Mouse (Mus musculus) right cerebral cortex, postnatal 14 days (tissue): Measurements from ENCODE around the gene Wdr18.

Experiments used
- DNase-seq: peaks from one replicate; pipeline ENCODE4 v3.0.0; 2022

Wdr18 gene

DNA sequence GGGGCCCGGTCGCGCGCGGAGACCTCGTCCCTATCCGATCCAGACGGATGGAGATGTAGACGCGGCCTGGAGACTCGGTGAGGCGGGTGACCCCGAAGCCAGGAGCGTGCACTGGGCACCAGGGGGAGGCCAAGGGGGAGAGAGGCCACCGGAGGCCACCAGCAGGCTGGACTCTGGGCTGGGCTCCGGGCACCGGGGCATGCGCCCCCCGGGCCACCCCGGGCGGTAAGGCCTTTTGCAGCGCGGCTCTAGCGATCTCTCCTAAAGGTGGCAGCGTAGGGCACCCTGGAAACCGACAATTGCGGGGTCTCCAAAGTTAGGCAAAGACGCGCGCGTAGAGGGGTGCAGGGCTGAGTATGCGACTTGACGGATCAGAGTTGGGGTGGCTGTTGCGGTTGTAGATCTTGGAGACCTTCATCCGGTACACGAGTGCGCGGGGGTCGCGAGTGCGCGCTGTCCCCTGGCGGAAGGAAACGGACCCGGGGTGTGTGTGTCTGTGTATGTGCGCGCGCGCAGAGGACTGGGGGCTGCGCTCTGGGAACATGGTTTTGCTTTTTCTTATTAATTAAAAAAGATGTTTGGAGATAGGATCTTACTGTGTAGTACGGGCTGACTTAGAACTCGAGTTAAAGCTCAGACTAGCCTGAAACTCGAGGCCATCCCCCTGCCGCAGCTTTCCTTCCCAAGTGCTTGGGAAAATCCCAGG, 32.5 kb upstream of the Wdr18 start:
- DNase-seq: peak; percentile 49

DNA sequence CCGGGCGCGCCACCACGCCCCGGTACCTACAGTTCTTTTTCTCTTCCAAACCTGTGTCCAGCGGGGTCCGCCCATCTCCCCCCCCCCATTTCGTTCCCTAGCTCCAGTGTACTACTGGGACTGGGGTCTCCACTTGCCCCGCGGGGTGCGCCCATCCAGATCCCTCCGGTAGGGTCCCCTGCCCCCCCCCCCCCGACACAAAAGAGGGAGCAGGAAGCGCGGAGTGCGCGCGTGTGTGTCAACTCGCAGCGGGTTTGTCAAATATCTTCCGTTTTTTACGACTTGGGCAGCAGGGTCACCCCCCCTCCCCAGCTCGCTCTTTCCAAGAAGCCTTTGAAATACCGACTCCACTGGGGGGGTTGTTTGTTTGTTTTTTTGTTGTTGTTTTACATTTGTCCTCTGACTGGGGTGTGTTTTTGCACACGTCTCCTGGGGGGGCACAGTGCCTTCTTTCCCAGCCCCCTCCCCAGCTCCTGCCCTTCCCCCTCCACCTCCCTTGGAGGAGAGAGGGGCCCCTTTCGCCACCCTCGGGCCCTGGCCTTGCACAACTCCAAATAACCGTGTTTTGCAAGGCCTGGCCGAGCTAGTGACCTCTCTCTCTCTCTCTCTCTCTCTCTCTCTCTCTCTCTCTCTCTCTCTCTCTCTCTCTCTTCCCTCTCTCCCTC, 31.8 kb upstream of the Wdr18 start:
- no peak for DNase-seq

DNA sequence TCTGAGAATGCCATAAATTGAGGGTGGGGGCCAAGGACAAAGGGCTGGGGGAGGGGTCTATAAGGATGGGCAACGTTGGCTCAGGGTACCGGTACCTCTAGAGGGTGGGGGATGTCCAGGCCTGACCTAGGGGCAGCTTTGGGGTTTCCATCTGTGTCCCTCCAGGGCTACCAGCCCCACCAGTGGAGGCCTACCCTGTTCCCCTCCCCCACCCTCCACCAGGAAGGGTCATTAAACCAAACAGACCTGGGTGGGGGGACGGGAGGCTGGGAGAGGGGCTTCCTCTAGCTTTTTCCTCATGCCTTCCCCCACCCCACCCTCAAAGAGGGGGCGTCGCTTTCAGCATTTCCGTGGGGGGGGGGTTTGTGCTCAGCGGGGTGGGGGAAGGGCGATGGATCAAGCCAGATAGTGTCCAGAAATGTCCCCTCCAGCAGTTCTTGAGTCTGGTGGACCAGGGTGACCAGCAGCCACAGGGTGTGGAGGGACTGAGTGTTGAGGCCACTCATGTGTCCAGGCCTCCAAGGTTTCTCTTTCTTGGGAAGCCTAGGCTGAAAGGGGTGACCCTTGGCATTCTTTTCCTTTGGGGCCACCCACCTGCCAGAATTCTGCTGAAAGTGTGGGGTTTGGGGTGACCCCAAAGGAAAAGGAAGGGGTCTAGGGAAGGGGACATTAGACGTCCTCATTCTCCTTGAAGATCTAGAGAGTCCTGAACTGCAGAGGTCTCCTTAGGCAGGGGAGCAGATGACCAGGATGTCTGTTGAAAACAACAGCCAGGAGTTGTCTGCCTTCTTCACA, 30.8 kb upstream of the Wdr18 start:
- no peak for DNase-seq

DNA sequence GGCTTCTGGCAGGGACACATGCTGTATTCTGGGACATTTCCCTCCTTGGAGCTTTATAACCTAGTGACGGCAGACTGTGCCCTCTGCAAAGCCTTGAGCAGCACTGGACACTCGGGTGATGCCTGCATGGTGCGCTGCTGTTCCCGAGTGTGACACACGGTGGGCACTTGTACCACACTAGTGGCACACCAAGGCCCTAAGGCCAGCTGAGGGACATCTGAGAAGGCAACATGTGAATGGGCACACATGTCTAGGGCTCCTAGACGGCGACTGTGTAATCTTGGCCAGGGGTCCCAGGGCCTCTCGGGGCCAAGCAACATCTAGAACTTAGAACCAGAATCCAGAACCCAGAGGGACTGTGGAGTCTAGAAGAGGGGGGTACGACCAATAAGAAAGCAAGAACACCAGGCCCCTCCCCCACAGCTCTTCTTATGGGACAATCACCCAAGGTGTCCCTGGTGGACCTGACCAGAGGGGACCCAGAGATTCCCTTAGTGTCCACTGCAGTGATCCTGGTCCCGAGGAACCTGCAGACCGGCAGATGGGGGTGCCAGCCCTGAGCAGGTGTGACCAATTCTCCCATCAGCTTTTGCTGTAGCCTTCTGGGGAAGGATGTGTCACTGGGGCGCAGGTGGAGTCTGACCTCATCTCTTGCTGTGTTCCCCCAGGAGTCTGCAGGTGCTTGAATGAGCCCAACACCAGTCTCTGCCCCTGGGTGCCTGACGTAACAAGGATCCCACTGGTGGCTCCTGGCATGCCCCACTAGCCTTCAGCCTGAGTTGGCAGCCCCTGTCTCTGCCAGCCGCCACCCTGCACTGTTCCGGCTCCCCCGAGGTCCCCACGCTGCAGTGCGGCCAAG, 29.8 kb upstream of the Wdr18 start:
- DNase-seq: no peak

DNA sequence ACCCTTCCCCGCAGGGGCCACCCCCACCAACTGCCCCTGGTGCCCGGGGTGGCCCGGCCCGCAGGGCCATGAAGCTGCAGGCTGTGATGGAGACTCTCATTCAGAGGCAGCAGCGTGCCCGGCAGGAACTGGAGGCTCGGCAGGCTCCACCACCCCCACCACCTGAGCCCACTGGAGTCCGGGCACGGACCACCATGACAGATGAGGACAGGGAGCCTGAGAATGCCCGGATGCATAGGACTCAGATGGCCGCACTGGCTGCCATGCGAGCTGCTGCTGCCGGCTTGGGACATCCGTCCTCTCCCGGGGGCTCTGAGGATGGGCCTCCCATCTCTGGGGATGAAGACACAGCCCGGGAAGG, 29.1 kb upstream of the Wdr18 start:
- no peak for DNase-seq

DNA sequence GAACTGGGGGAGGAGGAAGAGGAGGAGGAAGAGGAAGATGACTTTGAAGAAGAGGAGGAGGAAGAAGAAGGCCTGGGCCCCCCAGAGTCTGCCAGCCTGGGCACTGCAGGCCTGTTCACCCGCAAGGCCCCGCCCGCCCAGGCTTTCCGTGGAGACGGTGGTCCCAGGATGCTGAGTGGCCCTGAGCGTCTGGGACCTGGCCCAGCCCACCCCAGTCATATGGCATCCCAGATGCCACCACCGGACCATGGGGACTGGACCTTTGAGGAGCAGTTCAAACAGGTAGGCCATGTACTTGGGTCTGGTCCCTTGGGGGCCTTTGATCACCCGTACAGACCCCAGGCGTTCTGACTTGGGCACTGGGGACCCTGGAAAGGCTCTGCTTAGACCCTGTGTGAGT, 28.2 kb upstream of the Wdr18 start:
- DNase-seq: no peak

DNA sequence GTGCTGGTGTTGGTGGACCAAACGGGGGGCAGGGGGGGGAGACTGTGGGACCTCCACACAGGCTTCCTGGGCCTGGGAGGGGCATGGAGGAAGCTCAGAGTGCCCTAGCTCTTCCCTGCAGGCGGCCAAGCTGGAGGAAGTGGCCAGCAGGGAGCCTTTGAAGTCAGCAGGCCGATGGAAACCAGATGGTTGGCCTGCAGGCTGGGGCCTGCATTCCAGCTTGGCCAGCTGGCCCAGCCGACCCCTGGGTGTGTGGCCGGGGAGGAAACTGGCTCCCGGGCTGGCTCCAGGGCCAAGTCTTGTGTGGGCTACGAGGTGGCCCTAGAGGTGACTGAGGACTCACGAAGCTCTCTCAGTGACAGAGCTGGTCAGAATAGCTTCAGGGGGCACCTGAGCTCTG, 27.2 kb upstream of the Wdr18 start:
- peak; percentile 54 for DNase-seq

DNA sequence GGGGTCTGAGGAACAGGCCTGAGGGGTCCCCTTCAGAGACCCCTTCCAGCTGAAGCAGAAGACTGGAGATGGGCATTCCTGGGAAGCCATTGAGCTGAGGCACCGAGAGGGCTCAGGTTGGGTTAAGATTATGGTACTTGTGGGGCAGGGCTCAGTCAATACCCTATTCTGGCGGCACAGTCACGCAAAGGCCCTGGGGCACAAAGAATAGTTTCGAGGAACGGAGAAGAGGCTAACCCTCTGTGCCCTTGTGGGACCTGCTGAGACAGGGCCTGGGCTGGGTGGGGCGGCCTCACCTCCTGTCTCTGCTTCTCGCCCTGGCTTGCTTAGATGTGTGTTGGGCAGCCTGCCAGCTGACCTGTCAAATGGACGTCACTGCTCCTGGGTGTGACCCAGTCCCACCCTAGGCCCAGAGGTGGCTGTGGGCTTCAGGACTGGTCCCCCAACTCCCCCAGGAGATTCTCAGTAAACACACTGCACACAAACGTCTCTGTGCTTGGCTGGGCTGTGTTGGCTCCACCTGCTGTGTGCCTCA, 26.7 kb upstream of the Wdr18 start:
- no peak for DNase-seq

DNA sequence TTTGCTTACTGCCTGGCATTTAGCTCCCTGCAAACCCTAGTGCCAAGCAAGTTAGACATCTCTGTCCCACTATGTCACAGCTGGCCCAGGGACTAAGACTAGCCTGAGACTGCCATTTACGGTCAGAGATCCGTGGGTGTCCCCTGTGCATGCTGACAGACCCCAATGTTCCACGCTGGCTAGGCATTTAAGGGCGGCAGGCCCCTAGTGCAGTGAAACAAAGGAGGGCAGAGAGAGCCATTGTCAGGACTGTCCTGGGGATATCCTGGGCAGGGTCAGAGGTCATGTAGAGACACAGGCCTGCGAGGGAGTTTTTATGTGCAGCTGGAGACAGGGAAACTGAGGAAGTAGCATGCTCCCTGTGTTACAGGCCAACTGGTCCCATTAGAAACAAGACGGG, 26.1 kb upstream of the Wdr18 start:
- no peak for DNase-seq

DNA sequence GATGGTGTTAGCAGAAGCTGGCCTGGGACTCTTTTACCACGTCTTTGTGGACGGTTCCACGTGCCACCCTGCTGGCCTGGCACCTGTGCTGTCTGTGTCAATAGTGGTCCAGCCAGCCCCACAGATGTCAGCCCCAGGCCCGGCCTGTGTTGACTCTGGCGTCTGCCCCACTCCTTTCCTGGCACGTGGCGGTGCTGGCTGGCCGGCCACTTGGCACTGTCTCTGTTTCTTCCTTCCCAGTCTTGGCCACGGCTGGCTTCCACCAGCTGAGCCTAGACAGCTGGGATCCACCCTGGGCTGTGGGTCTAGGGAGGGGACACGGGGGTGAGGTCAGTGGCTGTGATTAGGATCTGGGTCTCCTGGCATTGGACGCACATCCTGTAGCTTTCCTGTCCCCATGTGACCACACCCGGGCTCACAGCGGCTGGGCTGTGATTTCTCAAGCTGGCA, 25.7 kb upstream of the Wdr18 start:
- peak; percentile 70 for DNase-seq

DNA sequence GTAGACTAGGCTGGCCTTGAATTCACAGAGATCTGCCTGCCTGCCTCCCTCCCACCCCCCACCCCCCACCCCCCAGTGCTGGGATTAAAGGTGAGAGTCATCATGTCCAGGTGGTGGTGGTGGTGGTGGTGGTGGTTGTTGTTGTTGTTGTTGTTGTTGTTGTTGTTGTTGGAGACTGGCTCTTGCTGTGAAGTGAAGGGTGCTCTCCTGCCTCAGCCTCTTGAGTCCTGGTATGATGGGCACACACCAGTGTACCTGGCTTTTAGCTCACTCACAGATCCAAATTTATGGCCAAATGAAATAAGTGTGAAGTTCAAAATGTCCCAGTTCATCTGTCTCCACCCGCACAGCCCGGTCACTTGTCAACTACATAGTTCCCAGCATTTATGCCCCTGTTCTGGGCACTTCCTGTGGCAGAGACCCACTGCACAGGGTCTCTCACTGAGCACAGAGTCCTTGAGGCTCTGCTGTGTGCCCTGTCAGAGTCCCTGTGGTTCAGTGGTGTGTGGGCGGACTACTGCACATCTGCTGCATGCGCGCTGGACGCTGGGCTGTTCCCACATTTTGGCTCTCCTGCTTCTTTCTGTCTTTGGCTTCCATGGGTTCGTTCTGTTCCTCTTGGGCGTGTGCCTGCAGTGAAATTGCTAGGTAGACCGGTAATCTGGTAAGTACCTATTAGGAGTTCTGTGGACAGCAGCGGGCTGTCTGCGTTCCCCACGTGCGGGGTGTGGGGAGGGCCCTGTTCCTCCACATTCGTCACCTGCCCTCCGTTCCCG, 25.0 kb upstream of the Wdr18 start:
- DNase-seq: no peak

DNA sequence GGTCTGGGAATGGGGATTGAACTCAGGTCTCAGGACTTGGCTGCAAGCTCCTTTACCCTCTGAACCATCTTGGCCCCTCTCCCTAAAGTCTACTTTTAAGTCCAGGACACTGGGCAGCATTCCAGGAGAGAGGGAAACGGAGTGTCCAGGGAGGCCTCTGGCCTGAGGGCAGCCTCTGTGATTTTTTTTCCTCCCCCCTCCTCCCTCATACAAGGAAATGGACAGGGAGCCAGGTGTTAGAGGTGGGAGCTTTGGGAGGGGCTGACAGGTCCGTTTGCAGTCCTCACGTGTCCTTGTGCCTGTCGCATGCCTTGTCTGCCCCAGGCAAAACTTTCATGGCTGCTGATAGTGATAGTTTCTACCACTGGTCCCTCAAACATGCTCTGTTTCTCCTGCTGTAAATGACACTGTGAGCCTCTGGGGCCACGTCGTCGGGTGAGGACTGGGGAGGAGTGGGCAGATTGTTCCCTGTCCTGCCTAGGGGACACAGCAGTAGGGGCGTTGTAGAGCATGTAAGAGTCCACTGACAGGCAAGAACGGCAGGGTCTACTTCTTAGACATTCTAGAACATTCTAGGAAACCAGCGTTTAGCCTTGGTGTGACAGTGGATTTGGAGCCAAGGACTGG, 23.6 kb upstream of the Wdr18 start:
- DNase-seq: no peak

DNA sequence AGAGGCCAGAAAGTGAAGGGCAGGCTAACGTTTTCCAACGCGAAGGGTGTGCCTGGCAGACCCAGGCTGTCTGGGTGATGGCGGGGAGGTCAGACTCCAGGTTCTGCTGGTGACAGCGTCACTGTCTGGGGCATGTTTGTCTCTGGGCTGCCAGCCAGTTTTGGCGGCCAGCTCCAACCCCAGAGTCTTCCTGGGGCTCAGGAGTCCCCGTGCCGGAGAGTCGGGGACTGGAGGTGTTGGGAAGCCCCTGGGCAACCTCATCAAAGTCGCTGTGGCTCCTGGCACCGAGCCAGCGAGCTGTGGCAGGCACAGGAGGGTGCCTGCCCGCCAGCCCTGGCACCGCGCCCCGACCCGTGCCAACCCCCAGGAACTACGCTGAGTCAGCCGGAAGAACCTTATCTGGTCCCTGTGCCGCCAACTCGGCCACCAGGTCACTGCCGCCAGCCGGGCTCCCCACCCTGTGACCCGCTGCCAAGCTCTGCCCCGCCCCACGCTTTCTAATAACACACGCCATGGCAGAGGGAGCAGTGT, 23.0 kb upstream of the Wdr18 start:
- DNase-seq: peak; percentile 59

DNA sequence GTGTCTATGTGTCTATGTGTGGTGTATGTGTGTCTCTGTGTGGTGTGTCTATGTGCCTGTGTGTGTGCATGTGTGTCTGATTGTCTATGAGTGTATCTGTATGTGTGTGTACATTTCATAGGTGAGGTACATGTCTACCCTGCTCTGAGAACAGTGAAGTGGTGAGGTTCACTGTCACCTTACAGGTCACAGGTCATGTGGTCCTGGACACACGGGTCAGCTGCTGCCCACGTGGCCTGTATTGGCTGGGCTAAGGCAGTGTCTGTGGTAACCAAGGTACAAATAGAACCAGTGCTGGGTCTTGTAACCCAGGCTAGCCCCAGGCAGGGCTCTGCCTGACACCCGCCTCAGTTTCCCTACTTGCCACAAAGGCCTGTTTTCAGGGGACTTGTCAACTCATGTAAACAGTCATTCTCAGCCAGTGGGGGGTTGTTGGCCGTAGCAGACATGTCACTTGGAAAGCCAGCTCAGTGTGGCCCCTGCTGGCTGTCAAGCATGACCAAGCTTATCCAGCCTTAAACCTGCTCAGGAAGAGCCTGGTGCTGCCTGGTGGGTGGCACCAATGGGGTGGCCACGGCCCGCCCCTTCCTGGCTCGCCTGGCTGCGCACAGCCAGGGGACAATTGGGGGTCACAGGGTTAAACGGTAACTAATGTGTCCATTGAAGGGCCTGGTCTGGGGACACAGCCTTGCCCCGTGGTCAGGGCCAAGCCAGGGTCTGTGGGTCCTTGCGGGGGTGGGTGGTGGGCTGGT, 22.0 kb upstream of the Wdr18 start:
- no peak for DNase-seq

DNA sequence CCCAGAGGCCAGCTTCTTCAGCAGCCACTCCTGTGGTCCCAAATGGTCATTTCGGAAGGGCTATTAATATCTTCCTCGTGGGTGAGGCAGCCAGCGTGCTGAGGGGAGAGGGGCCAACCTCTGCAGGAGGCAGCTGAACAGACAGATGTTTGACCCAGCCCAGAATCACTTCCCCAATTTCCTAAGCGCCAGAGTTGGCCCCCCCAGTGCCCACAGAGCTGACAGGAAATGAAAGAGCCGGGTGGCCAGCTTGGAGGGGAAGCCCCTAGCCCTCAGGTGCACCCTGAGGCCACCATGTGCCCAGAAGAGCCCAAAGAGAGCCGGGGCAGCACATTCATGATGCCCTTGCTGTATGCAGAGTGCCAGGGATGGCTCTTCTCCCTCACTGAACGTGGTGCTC, 19.2 kb upstream of the Wdr18 start:
- no peak for DNase-seq

DNA sequence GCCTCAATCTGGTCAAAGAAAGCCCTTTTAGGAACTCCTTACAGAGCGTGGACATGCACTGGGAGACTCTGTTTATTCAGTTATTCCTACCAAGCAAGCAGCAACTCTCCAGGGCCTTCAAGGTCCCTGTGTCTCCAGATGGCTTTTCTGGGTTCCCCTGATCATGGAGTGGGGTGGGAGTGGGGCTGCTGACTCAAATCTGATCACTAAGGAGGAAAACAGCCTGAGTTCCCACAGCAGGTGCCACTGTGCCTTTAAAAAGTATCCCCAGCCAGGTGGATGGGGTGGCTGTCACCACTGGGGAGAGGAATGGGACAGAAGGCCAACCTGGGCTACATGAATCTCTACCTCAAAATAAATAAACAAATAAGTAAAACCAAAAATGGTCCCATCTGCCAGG, 17.0 kb upstream of the Wdr18 start:
- no peak for DNase-seq

DNA sequence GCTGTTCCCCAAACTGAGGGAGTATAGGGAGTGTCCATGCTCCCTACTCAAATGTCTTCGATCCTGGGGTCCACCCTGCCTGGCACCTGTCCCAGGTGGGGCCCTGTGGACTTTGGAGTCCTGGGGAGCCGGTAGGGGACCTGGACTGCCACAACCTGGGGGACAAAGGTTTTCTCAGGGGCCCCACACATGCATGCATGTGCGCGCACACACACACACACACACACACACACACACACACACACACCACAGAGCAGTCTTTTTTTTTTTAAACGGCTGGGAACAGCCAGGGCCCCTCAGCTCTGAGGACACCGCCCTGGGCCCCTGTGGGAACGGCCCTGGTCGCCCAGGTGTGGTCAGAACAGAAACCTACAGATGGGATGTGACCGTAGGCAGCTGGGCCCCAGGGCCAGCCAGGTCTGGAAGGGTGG, 16.5 kb upstream of the Wdr18 start:
- DNase-seq: no peak

DNA sequence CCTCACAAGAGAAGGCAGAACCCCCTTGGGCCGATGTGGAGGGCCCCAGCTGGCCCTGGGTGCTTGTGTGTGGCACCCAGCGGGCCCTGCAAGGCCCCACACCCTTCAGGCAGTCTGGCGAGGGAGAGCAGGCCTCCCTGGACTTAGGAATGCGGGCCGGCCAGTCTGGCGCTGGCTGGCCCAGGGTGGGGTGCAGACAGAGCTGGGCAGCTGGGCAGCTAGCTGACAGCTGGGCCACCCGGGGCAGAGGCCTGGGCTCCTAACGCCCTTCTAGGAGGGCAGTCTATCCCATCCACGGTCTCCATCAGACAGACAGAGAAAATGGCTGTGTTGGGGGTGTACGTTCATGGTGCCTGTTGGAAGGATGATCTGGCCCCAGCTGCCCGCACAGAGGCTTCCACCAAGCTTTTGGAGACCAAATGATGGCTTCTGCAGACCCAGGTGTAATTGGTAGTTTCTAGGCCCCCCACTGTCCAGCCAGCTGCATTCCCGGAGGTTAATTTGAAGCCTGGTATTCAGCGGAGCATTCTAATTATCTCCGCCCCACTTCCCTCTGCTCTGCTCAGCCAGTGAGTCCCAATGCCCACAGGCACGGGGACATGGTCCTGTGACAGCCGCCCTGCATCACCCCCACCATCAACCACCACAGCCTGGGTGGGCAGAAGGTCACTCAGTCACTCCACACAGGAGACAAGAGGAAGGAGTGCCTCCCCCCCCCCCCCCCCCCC, 14.3 kb upstream of the Wdr18 start:
- DNase-seq: no peak

DNA sequence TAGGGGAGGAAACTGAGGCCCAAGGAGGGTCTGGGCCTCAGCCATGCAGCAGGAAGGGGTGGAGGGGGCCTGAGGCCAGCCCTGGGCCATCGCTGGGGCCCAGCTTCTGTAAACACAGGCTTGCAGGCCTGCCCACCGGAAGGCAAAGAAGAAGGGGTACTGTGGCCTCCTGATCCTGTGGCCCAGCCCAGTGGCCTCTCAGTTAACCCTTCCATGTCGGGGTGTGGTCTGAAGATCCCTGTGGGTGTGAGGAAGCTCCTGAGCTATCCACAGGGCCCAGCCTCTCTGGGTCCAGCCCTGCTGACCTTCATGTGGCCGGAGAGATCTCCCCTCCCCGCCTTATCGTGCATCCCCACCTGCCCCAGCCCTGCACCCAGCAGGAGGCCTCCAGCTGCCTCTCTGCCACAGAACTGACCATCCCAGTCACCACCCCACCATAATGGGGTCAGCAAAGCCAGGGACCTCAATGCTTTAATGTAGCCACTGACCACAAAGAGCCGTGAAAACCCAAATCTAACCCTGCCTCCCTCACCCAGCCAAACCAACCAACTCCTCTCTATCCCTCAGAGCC, 13.1 kb upstream of the Wdr18 start:
- no peak for DNase-seq
